Comparison of ENCODE assay signal across 10 mouse cellular contexts in genomic region chr11:19875964-19876363, GRCm38 (mm10).
"Had no signal": no experiment of that assay in that cellular context is flagged by ENCODE, and none has a peak within 500 bp of the region (broad histone marks: within the 10 kb centered on the region; RNA-seq: fewer than 3 reads in every experiment).

No protein-coding gene starts in this region.

- H3K4me2 ChIP-seq: liver, embryonic 11.5 days; liver, embryonic 15.5 days; midbrain, embryonic 13.5 days; stomach, embryonic 15.5 days had no signal

- DNase-seq: kidney, postnatal 14 days; left cerebral cortex, postnatal 4 days; lung, adult 2 months; lung, postnatal 36 days; right cerebral cortex, postnatal 4 days had no signal

- H3K27ac ChIP-seq: liver, embryonic 15.5 days; midbrain, embryonic 13.5 days; stomach, embryonic 15.5 days had no signal

- H3K4me1 ChIP-seq: liver, embryonic 15.5 days; stomach, embryonic 15.5 days had no signal

- H3K9ac ChIP-seq: liver, embryonic 15.5 days; midbrain, embryonic 13.5 days; stomach, embryonic 15.5 days had no signal

- H3K27me3 ChIP-seq: liver, embryonic 15.5 days; midbrain, embryonic 13.5 days; stomach, embryonic 15.5 days had no signal

- H3K36me3 ChIP-seq: liver, embryonic 15.5 days; midbrain, embryonic 13.5 days; stomach, embryonic 15.5 days had no signal

- H3K4me3 ChIP-seq: liver, embryonic 15.5 days; midbrain, embryonic 13.5 days; stomach, embryonic 15.5 days had no signal

- H3K9me3 ChIP-seq: liver, embryonic 15.5 days; midbrain, embryonic 13.5 days; stomach, embryonic 15.5 days had no signal

- ATAC-seq: lung, postnatal 0 days; midbrain, embryonic 13.5 days had no signal
